Comparison of ENCODE assay signal across 25 mouse cellular contexts in genomic region chr12:35668716-35669115, GRCm38 (mm10).
"Had no signal": no experiment of that assay in that cellular context is flagged by ENCODE, and none has a peak within 500 bp of the region (broad histone marks: within the 10 kb centered on the region; RNA-seq: fewer than 3 reads in every experiment).

No protein-coding gene starts in this region.

- H3K36me3 ChIP-seq: heart, embryonic 10.5 days; heart, embryonic 12.5 days; hindbrain, embryonic 10.5 days; hindbrain, embryonic 12.5 days; intestine, embryonic 15.5 days; limb, embryonic 10.5 days; limb, embryonic 12.5 days; liver, embryonic 13.5 days had no signal

- H3K27me3 ChIP-seq: heart, embryonic 12.5 days; hindbrain, embryonic 12.5 days; intestine, embryonic 15.5 days; limb, embryonic 12.5 days; liver, embryonic 13.5 days had no signal

- ATAC-seq: hindbrain, embryonic 16.5 days; inflammation-experienced regulatory T-cells, adult 6 months; intestine, embryonic 15.5 days; intestine, postnatal 0 days had no signal

- H3K4me3 ChIP-seq: gastrocnemius, adult 2 months; heart, embryonic 10.5 days; heart, embryonic 12.5 days; hindbrain, embryonic 10.5 days; hindbrain, embryonic 12.5 days; intestine, embryonic 15.5 days; layer of hippocampus, adult 2 months; left cerebral cortex, adult 2 months; limb, embryonic 10.5 days; limb, embryonic 12.5 days; liver, embryonic 13.5 days had no signal

- H3K9me3 ChIP-seq: heart, embryonic 10.5 days; heart, embryonic 12.5 days; hindbrain, embryonic 10.5 days; hindbrain, embryonic 12.5 days; intestine, embryonic 15.5 days; limb, embryonic 10.5 days; limb, embryonic 12.5 days; liver, embryonic 13.5 days had no signal

- DNase-seq: gastrocnemius, adult 2 months; gastrocnemius, postnatal 10 days; gastrocnemius, postnatal 25 days; heart, adult 18-20 months; heart, postnatal 10 days; heart, postnatal 4 days; kidney, adult 8-10 months; kidney, postnatal 10 days; kidney, postnatal 25 days; kidney, postnatal 4 days; liver, embryonic 13.5 days; lung, adult 18-20 months had no signal

- H3K27ac ChIP-seq: gastrocnemius, adult 2 months; heart, embryonic 10.5 days; hindbrain, embryonic 10.5 days; hindbrain, embryonic 12.5 days; hindbrain, embryonic 14.5 days; intestine, embryonic 15.5 days; layer of hippocampus, adult 2 months; left cerebral cortex, adult 2 months; limb, embryonic 10.5 days; limb, embryonic 12.5 days had no signal

- H3K4me2 ChIP-seq: heart, embryonic 12.5 days; hindbrain, embryonic 12.5 days; hindbrain, embryonic 14.5 days; intestine, embryonic 15.5 days; limb, embryonic 12.5 days; liver, embryonic 13.5 days had no signal

- H3K4me1 ChIP-seq: heart, embryonic 10.5 days; heart, embryonic 12.5 days; hindbrain, embryonic 10.5 days; hindbrain, embryonic 12.5 days; intestine, embryonic 15.5 days; limb, embryonic 10.5 days; limb, embryonic 12.5 days; liver, embryonic 13.5 days had no signal

- H3K9ac ChIP-seq: heart, embryonic 12.5 days; hindbrain, embryonic 12.5 days; hindbrain, embryonic 14.5 days; intestine, embryonic 15.5 days; limb, embryonic 12.5 days; liver, embryonic 13.5 days had no signal
